Mouse (Mus musculus) limb, embryonic 13.5 days (tissue): ENCODE data around the gene Trmt6. TPM values are rescaled to one million over a fixed set of nuclear protein-coding genes. Genes with fewer than 3 reads are reported as not detected.

Experiments used
- ATAC-seq: fragments of 200-750 bp; cut with Nextera tagmentation; 2 replicates; pipeline ENCODE4 v1.8.0; 2017; ENCODE audit warnings: low read depth, moderate number of reproducible peaks, moderate TSS enrichment; ENCODE audit not compliant: low FRiP score
- H3K27ac ChIP-seq: fragments of 300-500 bp; sonication (generic); 2 replicates; pipeline ENCODE4 v1.5.1; 2015; ENCODE audit warnings: inconsistent platforms, mild to moderate bottlenecking, moderate library complexity
- H3K27me3 ChIP-seq: fragments of 300-500 bp; sonication (generic); 2 replicates; pipeline ENCODE4 v1.6.1; 2015; ENCODE audit warnings: mild to moderate bottlenecking, inconsistent platforms
- H3K36me3 ChIP-seq: fragments of 300-500 bp; sonication (generic); 2 replicates; pipeline ENCODE4 v1.6.1; 2015; ENCODE audit warnings: inconsistent platforms, mild to moderate bottlenecking, moderate library complexity
- H3K4me1 ChIP-seq: fragments of 300-500 bp; sonication (generic); 2 replicates; pipeline ENCODE4 v1.6.1; 2015; ENCODE audit warnings: inconsistent platforms
- H3K4me2 ChIP-seq: fragments of 300-500 bp; sonication (generic); replicated peaks from 2 replicates; pipeline ENCODE4 v1.6.1; 2015; ENCODE audit warnings: inconsistent platforms, mild to moderate bottlenecking, moderate library complexity
- H3K4me3 ChIP-seq: fragments of 300-500 bp; sonication (generic); 2 replicates; pipeline ENCODE4 v1.5.1; 2015; ENCODE audit warnings: moderate library complexity, mild to moderate bottlenecking, inconsistent platforms
- H3K9ac ChIP-seq: fragments of 300-500 bp; sonication (generic); 2 replicates; pipeline ENCODE4 v1.6.1; 2015; ENCODE audit warnings: mild to moderate bottlenecking, inconsistent platforms
- H3K9me3 ChIP-seq: fragments of 300-500 bp; sonication (generic); 2 replicates; pipeline ENCODE4 v1.6.1; 2016; ENCODE audit warnings: inconsistent platforms
- WGBS: fragments of 180-500 bp; shearing (Covaris S2); methylation state at CpG from one replicate; pipeline ENCODE4 v1.1.7; 2015; 5-methylcytosine and 5-hydroxymethylcytosine counted together
- polyA plus RNA-seq: library from polyadenylated mRNA; unstranded; fragments of >200 nt; fragmentation: Nextera tagmentation; extraction: Ambion mirVana; gene quantifications from 2 replicates; pipeline ENCODE4 v1.2.1, GENCODE M21; 2015

Gene Trmt6
- polyA plus RNA-seq = 31.4 and 36.7 TPM in 2 replicates

- Histone ChIP-seq H3K9me3 (no peaks in the 10 kb centered on the region), H3K9ac (peak within 1 kb of the TSS; percentile 80), H3K27ac (peak within 1 kb of the TSS; percentile 65), H3K4me2 (peak within 1 kb of the TSS; percentile 88), H3K4me3 (peak within 1 kb of the TSS; percentile 80), H3K4me1 (peaks cover 12% of the 10 kb centered on the region), H3K27me3 (no peaks in the 10 kb centered on the region), H3K36me3 (peaks cover 26% of the 10 kb centered on the region)
- ATAC-seq = peak; percentile 100
- WGBS = under 1% methylated on average over 59 of the region's 59 CpGs
Observed at GRCm38 (mm10) chr2:132815608-132816314, at the start of gene Trmt6, which contains the start of gene Mcm8. Gene Trmt6 (minus strand): TSS chr2:132816055. Gene Mcm8 (plus strand): TSS chr2:132816141.

GRCm38 (mm10) chr2:132863325-132863724 is 47.5 kb upstream of the Trmt6 start:
- H3K9me3 ChIP-seq = no peaks in the 10 kb centered on the region
- no peaks in the 10 kb centered on the region for H3K27me3 ChIP-seq
- H3K4me3 ChIP-seq = no peak overlapping the region
- H3K36me3 ChIP-seq = peaks cover 37% of the 10 kb centered on the region
- WGBS = 96% methylated on average over 2 of the region's 2 CpGs
- no peak for ATAC-seq
- no peak overlapping the region for H3K27ac ChIP-seq
- H3K9ac ChIP-seq = no peak overlapping the region
- no peaks in the 10 kb centered on the region for H3K4me1 ChIP-seq
- H3K4me2 ChIP-seq = no peak overlapping the region

GRCm38 (mm10) chr2:132861456-132861855 is 45.6 kb upstream of the Trmt6 start:
- Histone ChIP-seq H3K36me3 (peaks cover 25% of the 10 kb centered on the region), H3K27me3 (no peaks in the 10 kb centered on the region), H3K27ac (no peak overlapping the region), H3K4me1 (no peaks in the 10 kb centered on the region), H3K9me3 (no peaks in the 10 kb centered on the region), H3K4me2 (no peak overlapping the region), H3K4me3 (no peak overlapping the region), H3K9ac (no peak overlapping the region)
- ATAC-seq = no peak
- 85% methylated on average over 2 of the region's 2 CpGs for WGBS

GRCm38 (mm10) chr2:132860435-132860834 is 44.6 kb upstream of the Trmt6 start:
- H3K4me3 ChIP-seq = no peak overlapping the region
- H3K9ac ChIP-seq = no peak overlapping the region
- H3K36me3 ChIP-seq = peaks cover 20% of the 10 kb centered on the region
- H3K27ac ChIP-seq = no peak overlapping the region
- no peaks in the 10 kb centered on the region for H3K4me1 ChIP-seq
- H3K27me3 ChIP-seq = no peaks in the 10 kb centered on the region
- no peak overlapping the region for H3K4me2 ChIP-seq
- ATAC-seq = no peak
- H3K9me3 ChIP-seq = no peaks in the 10 kb centered on the region

- no peak for ATAC-seq
- 86% methylated on average over 5 of the region's 5 CpGs for WGBS
- no peak overlapping the region for H3K27ac ChIP-seq
- H3K27me3 ChIP-seq = no peaks in the 10 kb centered on the region
- no peaks in the 10 kb centered on the region for H3K9me3 ChIP-seq
- H3K9ac ChIP-seq = no peak overlapping the region
- H3K4me2 ChIP-seq = no peak overlapping the region
- no peaks in the 10 kb centered on the region for H3K4me1 ChIP-seq
- H3K36me3 ChIP-seq = peaks cover 30% of the 10 kb centered on the region
- H3K4me3 ChIP-seq = no peak overlapping the region
Observed at GRCm38 (mm10) chr2:132856333-132856732, 40.5 kb upstream of the Trmt6 start.

GRCm38 (mm10) chr2:132853051-132853450 is 37.2 kb upstream of the Trmt6 start:
- H3K9ac ChIP-seq = no peak overlapping the region
- H3K36me3 ChIP-seq = peaks cover 42% of the 10 kb centered on the region
- WGBS = 87% methylated on average over 1 of the region's 1 CpGs
- no peak overlapping the region for H3K4me3 ChIP-seq
- H3K27ac ChIP-seq = no peak overlapping the region
- no peaks in the 10 kb centered on the region for H3K9me3 ChIP-seq
- ATAC-seq = no peak
- H3K27me3 ChIP-seq = no peaks in the 10 kb centered on the region
- no peak overlapping the region for H3K4me2 ChIP-seq
- peaks cover 4% of the 10 kb centered on the region for H3K4me1 ChIP-seq

- no peak for ATAC-seq
- 92% methylated on average over 6 of the region's 6 CpGs for WGBS
- Histone ChIP-seq H3K27ac (no peak overlapping the region), H3K4me1 (peaks cover 15% of the 10 kb centered on the region), H3K9ac (no peak overlapping the region), H3K4me2 (no peak overlapping the region), H3K36me3 (peaks cover 42% of the 10 kb centered on the region), H3K4me3 (no peak overlapping the region), H3K27me3 (no peaks in the 10 kb centered on the region), H3K9me3 (no peaks in the 10 kb centered on the region)
Observed at GRCm38 (mm10) chr2:132849141-132849540, 33.3 kb upstream of the Trmt6 start.

- Histone ChIP-seq H3K4me2 (peak overlapping the region; percentile 78), H3K9ac (no peak overlapping the region; the same call in 1 of the 2 replicates), H3K4me1 (peaks cover 15% of the 10 kb centered on the region), H3K36me3 (peaks cover 37% of the 10 kb centered on the region), H3K9me3 (no peaks in the 10 kb centered on the region), H3K27me3 (no peaks in the 10 kb centered on the region), H3K27ac (no peak overlapping the region), H3K4me3 (peak overlapping the region; percentile 96)
- WGBS = 88% methylated on average over 4 of the region's 4 CpGs
- no peak for ATAC-seq
Observed at GRCm38 (mm10) chr2:132848361-132848760, 32.5 kb upstream of the Trmt6 start.

- H3K27ac ChIP-seq = no peak overlapping the region
- 21% methylated on average over 7 of the region's 7 CpGs for WGBS
- no peaks in the 10 kb centered on the region for H3K9me3 ChIP-seq
- H3K27me3 ChIP-seq = no peaks in the 10 kb centered on the region
- H3K36me3 ChIP-seq = peaks cover 29% of the 10 kb centered on the region
- peak overlapping the region; percentile 94 for H3K9ac ChIP-seq
- no peak for ATAC-seq
- peak overlapping the region; percentile 96 for H3K4me3 ChIP-seq
- H3K4me1 ChIP-seq = peaks cover 15% of the 10 kb centered on the region
- H3K4me2 ChIP-seq = peak overlapping the region; percentile 78
Observed at GRCm38 (mm10) chr2:132847581-132847980, 31.7 kb upstream of the Trmt6 start.

- peaks cover 15% of the 10 kb centered on the region for H3K4me1 ChIP-seq
- peak within 1 kb of the TSS; percentile 94 for H3K9ac ChIP-seq
- H3K9me3 ChIP-seq = no peaks in the 10 kb centered on the region
- peak within 1 kb of the TSS; percentile 78 for H3K4me2 ChIP-seq
- WGBS = under 1% methylated on average over 96 of the region's 96 CpGs
- H3K4me3 ChIP-seq = peak within 1 kb of the TSS; percentile 96
- ATAC-seq = peak; percentile 92
- H3K27ac ChIP-seq = peak within 1 kb of the TSS; percentile 76
- H3K27me3 ChIP-seq = no peaks in the 10 kb centered on the region
- H3K36me3 ChIP-seq = peaks cover 22% of the 10 kb centered on the region
Observed at GRCm38 (mm10) chr2:132846407-132847358, 30.8 kb upstream of the Trmt6 start, which contains the start of gene Crls1. Gene Crls1 (plus strand): TSS chr2:132846666.

GRCm38 (mm10) chr2:132841071-132841470 is 25.2 kb upstream of the Trmt6 start:
- no peak for ATAC-seq
- H3K36me3 ChIP-seq = peaks cover 22% of the 10 kb centered on the region
- H3K9ac ChIP-seq = no peak overlapping the region
- H3K4me2 ChIP-seq = no peak overlapping the region
- no peaks in the 10 kb centered on the region for H3K4me1 ChIP-seq
- H3K4me3 ChIP-seq = no peak overlapping the region
- no peaks in the 10 kb centered on the region for H3K9me3 ChIP-seq
- H3K27ac ChIP-seq = no peak overlapping the region
- no peaks in the 10 kb centered on the region for H3K27me3 ChIP-seq
- 89% methylated on average over 4 of the region's 4 CpGs for WGBS

GRCm38 (mm10) chr2:132802976-132803375 is 12.9 kb downstream of the Trmt6 start:
- H3K36me3 ChIP-seq = peaks cover 49% of the 10 kb centered on the region
- no peaks in the 10 kb centered on the region for H3K4me1 ChIP-seq
- no peak overlapping the region for H3K4me3 ChIP-seq
- 0 out of 2 replicates have a peak, but pooled peaks cover 3% of the 10 kb centered on the region for H3K9me3 ChIP-seq
- no peak overlapping the region for H3K4me2 ChIP-seq
- H3K9ac ChIP-seq = no peak overlapping the region
- H3K27me3 ChIP-seq = no peaks in the 10 kb centered on the region
- ATAC-seq = no peak
- WGBS = 84% methylated on average over 2 of the region's 2 CpGs
- H3K27ac ChIP-seq = no peak overlapping the region
